Mouse (Mus musculus) embryonic facial prominence, embryonic 15.5 days (tissue): Measurements from ENCODE around the gene Slc12a1. TPM values are rescaled to one million over a fixed set of nuclear protein-coding genes. Genes with fewer than 3 reads are reported as not detected.

Experiments used
- ATAC-seq: fragments of 200-750 bp; cut with Nextera tagmentation; 2 replicates; pipeline ENCODE4 v1.8.0; 2017; ENCODE audit warnings: low read depth, moderate TSS enrichment; ENCODE audit not compliant: insufficient number of reproducible peaks, low FRiP score, low TSS enrichment
- H3K27ac ChIP-seq: fragments of 300-500 bp; sonication (generic); replicated peaks from 2 replicates; pipeline ENCODE4 v1.5.1; 2015; ENCODE audit warnings: mild to moderate bottlenecking, inconsistent platforms
- H3K27me3 ChIP-seq: fragments of 300-500 bp; sonication (generic); 2 replicates; pipeline ENCODE4 v1.6.1; 2015; ENCODE audit warnings: inconsistent platforms
- H3K36me3 ChIP-seq: fragments of 300-500 bp; sonication (generic); 2 replicates; pipeline ENCODE4 v1.6.1; 2015; ENCODE audit warnings: mild to moderate bottlenecking, inconsistent platforms
- H3K4me1 ChIP-seq: fragments of 300-500 bp; sonication (generic); 2 replicates; pipeline ENCODE4 v1.6.1; 2015; ENCODE audit warnings: inconsistent platforms
- H3K4me2 ChIP-seq: fragments of 300-500 bp; sonication (generic); replicated peaks from 2 replicates; pipeline ENCODE4 v1.6.1; 2015; ENCODE audit warnings: mild to moderate bottlenecking, inconsistent platforms
- H3K4me3 ChIP-seq: fragments of 300-500 bp; sonication (generic); replicated peaks from 2 replicates; pipeline ENCODE4 v1.5.1; 2015; ENCODE audit warnings: mild to moderate bottlenecking, inconsistent platforms
- H3K9ac ChIP-seq: fragments of 300-500 bp; sonication (generic); 2 replicates; pipeline ENCODE4 v1.6.1; 2015; ENCODE audit warnings: inconsistent platforms
- H3K9me3 ChIP-seq: fragments of 300-500 bp; sonication (generic); replicated peaks from 2 replicates; pipeline ENCODE4 v1.6.1; 2016; ENCODE audit warnings: inconsistent platforms
- WGBS: fragments of 180-500 bp; shearing (Covaris S2); methylation state at CpG from one replicate; pipeline ENCODE4 v1.1.7; 2015; 5-methylcytosine and 5-hydroxymethylcytosine counted together
- polyA plus RNA-seq: library from polyadenylated mRNA; unstranded; fragments of >200 nt; fragmentation: Nextera tagmentation; extraction: Ambion mirVana; gene quantifications from 2 replicates; pipeline ENCODE4 v1.2.1, GENCODE M21; 2015

The Slc12a1 gene
- polyA plus RNA-seq, 1 experiment from 2014 or later: not detected

DNA sequence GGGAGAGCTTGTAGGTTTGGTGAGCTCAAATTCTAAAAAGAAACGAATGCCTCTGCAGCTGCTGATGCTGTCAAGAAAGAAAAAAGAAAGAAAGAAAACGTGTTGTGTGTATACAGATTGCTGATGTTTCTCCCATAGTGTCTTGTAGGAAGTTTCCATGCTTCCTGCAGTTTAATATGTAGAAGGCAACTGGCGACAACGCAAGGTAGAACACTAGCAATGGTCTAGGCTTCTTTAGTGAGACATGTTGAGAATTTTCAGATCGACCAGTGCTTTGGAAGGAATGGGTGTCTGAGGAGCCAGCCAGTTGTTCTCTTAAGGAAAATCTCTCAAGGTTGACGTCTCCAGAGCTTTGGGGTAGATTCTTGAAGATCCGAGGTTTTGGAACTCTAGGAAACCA, 15.5 kb upstream of the Slc12a1 start:
- 26% methylated on average over 7 of the region's 7 CpGs for WGBS
- H3K27ac ChIP-seq: no peak overlapping the region

DNA sequence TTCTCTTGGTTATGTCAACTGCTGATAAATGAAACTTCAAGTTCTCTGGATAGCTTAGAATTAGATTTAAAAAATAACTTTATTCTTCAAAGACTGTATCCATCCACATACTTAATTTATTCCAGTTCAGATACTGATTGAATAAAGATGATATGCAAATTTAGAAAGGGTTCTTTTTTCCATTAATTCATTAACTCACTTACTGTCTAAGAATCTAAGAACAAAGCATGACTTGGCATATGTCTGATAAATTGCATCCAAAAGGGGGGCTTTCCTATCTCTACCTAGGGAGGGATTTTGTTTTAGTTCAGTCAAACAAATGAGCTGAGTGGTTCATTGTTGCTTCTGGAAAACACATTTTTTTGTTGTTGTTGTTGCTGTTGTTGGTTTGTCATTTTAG, 10.0 kb upstream of the Slc12a1 start:
- no peak for ATAC-seq
- no peak overlapping the region for H3K9ac ChIP-seq
- H3K27ac ChIP-seq: no peak overlapping the region
- H3K4me2 ChIP-seq: no peak overlapping the region
- H3K36me3 ChIP-seq: no peaks in the 10 kb centered on the region
- no peaks in the 10 kb centered on the region for H3K9me3 ChIP-seq
- no peak overlapping the region for H3K4me3 ChIP-seq
- H3K4me1 ChIP-seq: no peaks in the 10 kb centered on the region
- peaks cover 4% of the 10 kb centered on the region; the same call in 1 of the 2 replicates for H3K27me3 ChIP-seq

More for the DNA sequence above, 15.5 kb upstream of the Slc12a1 start:
- Histone ChIP-seq H3K36me3 (no peaks in the 10 kb centered on the region), H3K4me2 (peak overlapping the region; percentile 61), H3K9ac (no peak overlapping the region), H3K9me3 (no peaks in the 10 kb centered on the region), H3K4me1 (peaks cover 9% of the 10 kb centered on the region), H3K27me3 (peaks cover 4% of the 10 kb centered on the region; the same call in 1 of the 2 replicates), H3K4me3 (peak overlapping the region; percentile 34; the same call in 1 of the 2 replicates)
- no peak for ATAC-seq

DNA sequence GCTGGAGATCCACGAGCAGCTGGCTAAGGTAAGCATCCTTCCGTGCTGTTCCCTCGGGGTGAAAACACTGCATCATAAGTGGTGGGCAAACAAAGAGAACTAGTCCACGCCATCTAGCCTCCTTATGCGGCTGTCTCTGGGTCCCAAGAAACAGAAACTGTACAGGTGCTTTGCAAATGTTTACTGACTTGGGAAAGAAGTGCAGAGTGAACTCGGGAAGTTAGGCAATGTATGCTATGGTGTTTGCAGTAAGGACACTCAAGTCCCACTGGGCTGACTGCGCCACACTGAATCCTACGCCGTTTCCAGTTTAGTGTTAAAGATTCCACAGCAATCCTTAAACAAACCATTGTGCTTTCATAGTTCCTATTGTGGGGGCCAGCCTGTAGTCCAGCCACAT, 2.0 kb downstream of the Slc12a1 start:
- Histone ChIP-seq H3K4me1 (no peaks in the 10 kb centered on the region), H3K27ac (no peak overlapping the region), H3K4me2 (no peak overlapping the region), H3K36me3 (no peaks in the 10 kb centered on the region), H3K4me3 (no peak overlapping the region), H3K9me3 (no peaks in the 10 kb centered on the region), H3K27me3 (no peaks in the 10 kb centered on the region), H3K9ac (no peak overlapping the region)
- WGBS: 73% methylated on average over 9 of the region's 9 CpGs
- ATAC-seq: no peak

DNA sequence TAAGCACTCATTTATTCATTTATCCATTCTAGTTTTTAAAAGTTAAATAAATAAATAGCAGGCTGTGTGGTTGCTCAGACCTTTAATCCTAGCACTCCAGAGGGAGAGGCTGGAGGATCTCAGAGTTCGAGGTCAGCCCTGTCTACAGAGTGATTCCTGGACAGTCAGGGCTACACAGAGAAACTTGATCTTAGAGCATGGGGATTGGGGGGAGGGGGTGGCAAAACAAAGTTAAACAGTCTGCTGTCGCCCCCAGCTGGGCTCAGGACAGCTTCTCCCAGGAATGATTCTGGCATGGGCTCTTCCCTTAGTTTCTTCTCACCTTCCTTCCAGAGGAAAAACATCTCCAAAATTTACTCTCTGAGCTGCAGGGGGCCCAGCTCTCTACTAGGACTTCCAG, 3.2 kb downstream of the Slc12a1 start:
- H3K9me3 ChIP-seq: no peaks in the 10 kb centered on the region

DNA sequence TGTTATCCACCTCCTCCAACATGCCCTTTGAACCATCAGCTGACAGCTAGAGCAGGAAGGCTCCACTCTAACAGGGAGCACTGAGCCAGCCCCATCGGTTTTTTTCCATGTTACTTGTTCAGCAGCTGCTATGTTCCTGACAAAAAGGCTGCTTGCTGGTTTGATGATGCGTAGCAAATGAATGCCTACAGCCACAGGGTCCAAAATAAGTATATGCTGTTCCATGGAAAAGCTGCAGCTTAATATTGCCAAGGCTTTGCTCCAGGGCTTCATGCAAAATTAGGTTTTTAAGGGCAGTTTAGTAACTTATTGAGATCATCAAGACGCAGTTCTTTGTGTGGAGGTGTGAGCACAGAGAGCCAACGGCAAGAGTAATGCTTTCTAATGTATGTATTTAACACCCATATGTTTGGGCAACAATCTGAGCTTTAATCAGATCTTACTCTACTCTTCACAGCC, 9.7 kb downstream of the Slc12a1 start:
- H3K27ac ChIP-seq: no peak overlapping the region
- ATAC-seq: no peak
- H3K9me3 ChIP-seq: no peaks in the 10 kb centered on the region
- H3K36me3 ChIP-seq: no peaks in the 10 kb centered on the region
- no peaks in the 10 kb centered on the region for H3K27me3 ChIP-seq
- no peak overlapping the region for H3K9ac ChIP-seq
- H3K4me1 ChIP-seq: no peaks in the 10 kb centered on the region
- WGBS: 68% methylated on average over 4 of the region's 4 CpGs
- H3K4me2 ChIP-seq: no peak overlapping the region
- H3K4me3 ChIP-seq: no peak overlapping the region

More for the DNA sequence above, 3.2 kb downstream of the Slc12a1 start:
- Histone ChIP-seq H3K4me3 (no peak overlapping the region), H3K4me1 (no peaks in the 10 kb centered on the region), H3K27ac (no peak overlapping the region), H3K9ac (no peak overlapping the region), H3K36me3 (no peaks in the 10 kb centered on the region), H3K4me2 (no peak overlapping the region), H3K27me3 (no peaks in the 10 kb centered on the region)
- 9% methylated on average over 2 of the region's 2 CpGs for WGBS
- ATAC-seq: no peak

DNA sequence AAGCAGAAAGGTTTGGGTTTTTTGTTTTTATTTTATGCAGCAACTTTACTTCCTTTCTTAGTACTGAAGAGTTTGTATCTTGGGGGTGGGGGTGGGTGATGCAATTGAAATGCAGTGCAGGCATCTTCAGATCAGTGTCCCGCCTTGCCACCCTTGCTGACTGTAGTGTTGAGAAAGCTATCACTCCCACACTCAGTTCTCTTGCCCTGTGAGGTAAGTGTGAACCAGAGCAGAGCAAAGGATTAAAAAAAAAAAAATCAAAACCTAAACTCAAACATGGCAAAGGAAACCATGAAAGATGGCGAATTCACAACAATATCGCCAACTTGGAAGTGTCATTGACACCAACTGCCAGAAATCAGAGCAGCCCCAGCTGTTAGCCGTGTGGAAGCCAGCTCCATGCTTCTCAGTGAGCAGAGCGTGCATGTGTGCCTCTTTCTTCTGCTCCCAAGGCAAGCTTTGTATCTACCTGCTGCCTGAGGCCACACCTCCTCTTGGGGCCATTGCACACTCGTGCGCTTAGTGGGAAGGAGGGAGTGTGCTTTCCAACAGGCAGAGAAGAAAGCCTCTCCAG, 26.0 kb downstream of the Slc12a1 start:
- no peaks in the 10 kb centered on the region for H3K36me3 ChIP-seq
- H3K4me1 ChIP-seq: no peaks in the 10 kb centered on the region
- no peaks in the 10 kb centered on the region for H3K9me3 ChIP-seq
- no peak overlapping the region for H3K4me3 ChIP-seq
- no peak overlapping the region for H3K27ac ChIP-seq
- H3K27me3 ChIP-seq: no peaks in the 10 kb centered on the region
- H3K9ac ChIP-seq: no peak overlapping the region
- no peak overlapping the region for H3K4me2 ChIP-seq
- 74% methylated on average over 7 of the region's 7 CpGs for WGBS
- ATAC-seq: no peak

DNA sequence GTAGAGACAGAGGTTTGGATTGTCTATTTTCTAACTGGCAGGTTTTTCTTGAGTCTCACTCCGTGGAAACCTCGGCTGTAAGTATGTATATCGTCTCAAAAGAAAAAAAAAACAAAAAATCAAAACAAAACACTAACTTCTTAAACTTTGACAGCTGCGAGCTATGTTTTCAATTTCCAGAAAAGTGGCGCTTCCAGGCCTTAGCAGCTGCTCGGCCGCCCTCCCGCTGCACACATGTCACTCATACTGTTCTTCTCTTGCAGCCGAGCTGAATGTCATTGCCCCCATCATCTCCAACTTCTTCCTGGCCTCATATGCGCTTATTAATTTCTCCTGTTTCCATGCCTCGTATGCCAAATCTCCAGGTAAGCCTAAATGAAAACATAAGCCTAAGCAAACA, 35.6 kb downstream of the Slc12a1 start:
- Histone ChIP-seq H3K36me3 (no peaks in the 10 kb centered on the region), H3K4me2 (no peak overlapping the region), H3K4me1 (peaks cover 3% of the 10 kb centered on the region; the same call in 1 of the 2 replicates), H3K9ac (no peak overlapping the region), H3K9me3 (no peaks in the 10 kb centered on the region), H3K4me3 (no peak overlapping the region), H3K27ac (no peak overlapping the region), H3K27me3 (no peaks in the 10 kb centered on the region)
- ATAC-seq: no peak
- whole genome bisulfite sequencing: 25% methylated on average over 11 of the region's 11 CpGs

DNA sequence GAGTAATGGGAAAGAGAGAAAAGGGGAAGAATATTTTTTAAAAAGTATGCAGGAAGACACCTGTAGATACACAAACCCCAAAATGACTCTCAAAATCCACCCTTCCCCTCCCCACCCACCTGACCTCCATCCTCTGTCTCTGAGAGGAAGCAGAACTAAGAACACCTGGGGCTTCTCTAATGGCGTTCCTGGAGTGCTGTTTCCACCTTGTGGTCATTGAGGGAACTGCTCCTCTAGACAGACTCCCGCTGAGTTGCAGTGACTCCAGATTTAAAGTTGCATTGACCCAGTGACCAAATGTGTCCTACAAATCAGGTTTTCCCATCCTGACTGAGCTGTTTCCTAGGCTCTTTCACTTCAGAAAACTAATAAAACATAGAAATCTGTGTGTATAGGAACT, 36.9 kb downstream of the Slc12a1 start:
- ATAC-seq: no peak
- peaks cover 3% of the 10 kb centered on the region; the same call in 1 of the 2 replicates for H3K4me1 ChIP-seq
- WGBS: 3% methylated on average over 2 of the region's 2 CpGs
- H3K9ac ChIP-seq: no peak overlapping the region
- H3K4me3 ChIP-seq: no peak overlapping the region
- H3K4me2 ChIP-seq: no peak overlapping the region
- no peaks in the 10 kb centered on the region for H3K36me3 ChIP-seq
- no peaks in the 10 kb centered on the region for H3K27me3 ChIP-seq
- no peak overlapping the region for H3K27ac ChIP-seq
- H3K9me3 ChIP-seq: no peaks in the 10 kb centered on the region

DNA sequence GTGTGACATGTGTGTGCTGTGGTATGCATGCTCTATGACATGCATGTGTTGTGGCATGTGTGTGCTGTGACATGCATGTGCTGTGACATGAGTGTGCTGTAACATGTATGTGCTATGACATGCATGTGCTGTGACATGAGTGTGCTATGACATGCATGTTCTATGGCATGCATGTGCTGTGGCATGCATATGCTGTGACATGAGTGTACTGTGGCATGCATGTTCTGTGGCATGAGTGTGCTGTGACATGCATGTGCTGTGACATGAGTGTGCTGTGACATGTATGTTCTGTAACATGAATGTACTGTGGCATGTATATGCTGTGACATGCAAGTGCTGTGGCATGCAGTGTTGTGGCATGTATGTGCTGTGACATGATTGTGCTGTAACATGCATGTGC, 40.6 kb downstream of the Slc12a1 start:
- H3K36me3 ChIP-seq: no peaks in the 10 kb centered on the region
- no peaks in the 10 kb centered on the region for H3K9me3 ChIP-seq
- no peak overlapping the region for H3K4me2 ChIP-seq
- ATAC-seq: no peak
- H3K27ac ChIP-seq: no peak overlapping the region
- H3K9ac ChIP-seq: no peak overlapping the region
- no peak overlapping the region for H3K4me3 ChIP-seq
- H3K27me3 ChIP-seq: no peaks in the 10 kb centered on the region
- H3K4me1 ChIP-seq: peaks cover 3% of the 10 kb centered on the region; the same call in 1 of the 2 replicates

DNA sequence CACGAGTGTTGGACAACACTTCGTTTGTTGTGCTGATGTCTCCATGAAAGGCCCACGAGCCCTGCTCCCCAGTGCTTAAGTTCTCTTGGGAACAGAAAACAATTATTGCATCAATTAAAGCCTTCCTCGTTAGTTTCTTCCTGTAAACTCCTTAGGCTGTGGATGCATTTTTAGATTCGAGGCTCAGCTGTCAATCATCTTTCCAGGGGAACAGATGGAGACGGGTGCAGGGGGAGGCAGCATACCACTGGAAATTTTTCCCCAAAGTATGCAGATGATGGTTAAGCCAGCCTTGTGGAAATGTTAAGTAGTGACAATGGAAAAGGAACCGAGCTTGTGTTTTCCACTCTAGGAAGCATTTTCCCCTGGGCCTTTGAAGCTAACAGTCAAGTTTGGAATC, 44.5 kb downstream of the Slc12a1 start:
- Histone ChIP-seq H3K27ac (no peak overlapping the region), H3K36me3 (no peaks in the 10 kb centered on the region), H3K4me2 (no peak overlapping the region), H3K9me3 (no peaks in the 10 kb centered on the region), H3K9ac (no peak overlapping the region), H3K27me3 (no peaks in the 10 kb centered on the region), H3K4me1 (no peaks in the 10 kb centered on the region), H3K4me3 (no peak overlapping the region)
- ATAC-seq: no peak
- WGBS: 34% methylated on average over 7 of the region's 7 CpGs

DNA sequence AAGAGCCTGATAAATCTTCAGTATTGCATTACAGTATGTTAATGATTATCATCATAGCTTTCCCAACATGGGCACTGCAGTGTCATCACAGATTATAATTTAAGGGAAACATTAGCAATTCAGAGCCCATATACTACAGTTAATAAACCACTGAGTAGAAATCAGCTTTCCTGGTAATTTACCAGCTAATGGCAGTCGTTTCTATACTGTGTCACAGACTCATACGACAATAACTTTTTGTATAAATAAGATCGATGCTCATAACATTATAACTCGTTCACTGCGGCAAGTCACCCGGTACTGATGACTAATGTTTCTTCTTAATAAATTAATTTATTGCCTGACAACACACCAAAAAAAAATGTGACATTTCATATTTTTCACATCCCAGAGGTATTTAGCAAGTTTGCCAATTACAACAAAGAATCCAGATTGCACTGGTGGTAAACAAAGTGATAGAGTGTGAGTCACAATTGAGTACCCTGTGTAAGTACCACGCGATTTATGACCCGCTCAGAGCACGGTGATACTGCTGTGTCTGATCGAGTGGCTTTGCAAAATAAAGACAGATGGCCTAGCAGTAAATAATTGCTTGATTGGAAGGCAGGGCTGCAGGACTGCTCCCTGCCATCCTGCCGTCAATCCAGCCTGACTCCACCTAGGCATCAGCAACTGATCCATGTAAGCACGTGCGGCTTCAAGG, 56.7 kb downstream of the Slc12a1 start:
- H3K36me3 ChIP-seq: no peaks in the 10 kb centered on the region
- H3K4me3 ChIP-seq: no peak overlapping the region
- 0 out of 2 replicates have a peak, but pooled peaks cover 8% of the 10 kb centered on the region for H3K4me1 ChIP-seq
- H3K27me3 ChIP-seq: no peaks in the 10 kb centered on the region
- 55% methylated on average over 14 of the region's 14 CpGs for WGBS
- H3K4me2 ChIP-seq: no peak overlapping the region
- H3K9me3 ChIP-seq: no peaks in the 10 kb centered on the region
- H3K27ac ChIP-seq: no peak overlapping the region
- no peak overlapping the region for H3K9ac ChIP-seq
- no peak for ATAC-seq
